Mouse (Mus musculus) G1E (cell line): ENCODE measurements around the gene Klhl42. TPM values are rescaled to one million over a fixed set of nuclear protein-coding genes. Genes with fewer than 3 reads are reported as not detected.
A peak's percentile ranks its signal among the peaks of the same experiment; 100 is the strongest.

Source experiments
- ATAC-seq: 2 replicates; pipeline ENCODE4 v1.8.0; 2016; ENCODE audit warnings: mild to moderate bottlenecking; ENCODE audit not compliant: insufficient number of reproducible peaks, poor library complexity, low FRiP score, severe bottlenecking; ENCODE audit errors: extremely low read depth
- DNase-seq: peaks from one replicate; pipeline ENCODE4 v3.0.0; 2012; ENCODE audit warnings: low spot score
- H3K27me3 ChIP-seq: 2 replicates; pipeline ENCODE4 v1.6.1; 2012; ENCODE audit warnings: mild to moderate bottlenecking, low read length, inconsistent platforms; ENCODE audit not compliant: insufficient read depth
- H3K36me3 ChIP-seq: replicated peaks from 2 replicates; pipeline ENCODE3; 2012; ENCODE audit warnings: mild to moderate bottlenecking, inconsistent platforms
- H3K4me1 ChIP-seq: 2 replicates; pipeline ENCODE4 v1.6.1; 2012; ENCODE audit warnings: low read depth, low read length, inconsistent platforms, mixed read lengths; ENCODE audit not compliant: insufficient read depth
- H3K4me3 ChIP-seq: 2 replicates; pipeline ENCODE4 v1.5.1; 2012; ENCODE audit warnings: low read depth, mild to moderate bottlenecking, inconsistent platforms, low read length, moderate library complexity, mixed read lengths
- H3K9me3 ChIP-seq: replicated peaks from 2 replicates; pipeline ENCODE4 v1.6.1; 2012; ENCODE audit warnings: inconsistent platforms
- CTCF ChIP-seq: IDR thresholded peaks from 2 replicates; pipeline ENCODE4 v1.5.1; 2012; ENCODE audit warnings: low read depth, low read length, inconsistent platforms, mixed read lengths
- GATA1 ChIP-seq: IDR thresholded peaks from 2 replicates; pipeline ENCODE4 v1.6.1; 2012; ENCODE audit warnings: borderline replicate concordance, low read length, inconsistent platforms, mixed read lengths
- GATA2 ChIP-seq: IDR thresholded peaks from 2 replicates; pipeline ENCODE4 v1.6.1; 2012; ENCODE audit warnings: low read depth, low read length, inconsistent platforms, borderline replicate concordance
- POLR2AphosphoS5 ChIP-seq: IDR thresholded peaks from 2 replicates; pipeline ENCODE4 v1.6.1; 2012; ENCODE audit warnings: low read depth, low read length, inconsistent platforms; ENCODE audit not compliant: insufficient replicate concordance
- TAL1 ChIP-seq: conservative IDR thresholded peaks from 2 replicates; pipeline ENCODE4 v1.6.1; 2012; ENCODE audit warnings: low read depth, low read length, inconsistent platforms, mixed read lengths
- polyA plus RNA-seq: library from polyadenylated mRNA; stranded (reverse); fragments of >175 nt; gene quantifications from 2 replicates; pipeline ENCODE4 v1.2.3, GENCODE M21; 2012
- total RNA-seq, 2 experiments: library from RNA; stranded (forward) in 1 of 2; stranded (reverse) in 1 of 2; fragments of 200-1000 nt in 1 of 2; fragments of >200 nt in 1 of 2; fragmentation: Nextera tagmentation in 1 of 2; gene quantifications; 2 replicates each; pipeline ENCODE4 v1.2.3; 2014 to 2017

The Klhl42 gene
- total and polyA plus RNA-seq, 3 experiments = 3.8 to 15.7 (median 8.0) TPM

DNA sequence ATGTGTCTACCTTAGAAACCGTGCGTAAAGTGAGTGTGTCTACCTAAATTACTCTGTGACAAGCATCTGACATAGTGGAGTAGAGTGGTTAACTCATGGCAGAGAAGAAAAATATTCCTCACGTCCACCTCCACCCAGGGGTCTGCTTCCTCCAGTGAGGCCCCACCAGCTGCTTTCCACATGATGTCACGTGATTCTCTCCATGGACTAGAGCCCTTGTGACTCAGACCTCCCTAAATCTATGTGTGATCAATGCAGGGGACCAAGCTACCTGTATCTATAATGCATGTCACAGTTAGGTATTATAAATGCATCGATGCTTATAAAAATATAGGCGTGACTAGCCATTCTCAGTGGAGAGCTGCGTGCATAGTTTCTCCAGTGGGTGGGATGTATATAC, 3.6 kb downstream of the Klhl42 start:
- Histone ChIP-seq H3K9me3 (peaks cover 3% of the 10 kb centered on the region; the same call in 1 of the 2 replicates), H3K27me3 (no peaks in the 10 kb centered on the region), H3K36me3 (peaks cover 72% of the 10 kb centered on the region), H3K4me1 (peaks cover 46% of the 10 kb centered on the region), H3K4me3 (peak overlapping the region; percentile 13; the same call in 1 of the 2 replicates)
- DNase-seq (no peak), ATAC-seq (no peak)
- TF ChIP-seq POLR2AphosphoS5 = no peak
- TF ChIP-seq GATA1 = no peak
- TF ChIP-seq GATA2 = no peak
- no peak for TF ChIP-seq TAL1
- no peak for TF ChIP-seq CTCF

- H3K9me3 ChIP-seq = peaks cover 3% of the 10 kb centered on the region; the same call in 1 of the 2 replicates
- no peak for DNase-seq
- H3K36me3 ChIP-seq = peaks cover 86% of the 10 kb centered on the region
- H3K27me3 ChIP-seq = no peaks in the 10 kb centered on the region
- ATAC-seq = no peak
- no peak overlapping the region for H3K4me3 ChIP-seq
- TF ChIP-seq TAL1 = no peak
- TF ChIP-seq POLR2AphosphoS5 = no peak
- no peak for TF ChIP-seq CTCF
- no peak for TF ChIP-seq GATA2
- no peak for TF ChIP-seq GATA1
- H3K4me1 ChIP-seq = peaks cover 38% of the 10 kb centered on the region
These were observed 4.9 kb downstream of the Klhl42 start for GRCm38 (mm10) chr6:147096109-147096508.

GRCm38 (mm10) chr6:147096934-147097333, 5.8 kb downstream of the Klhl42 start:
- no peak for TF ChIP-seq POLR2AphosphoS5
- TF ChIP-seq GATA2 = no peak
- no peak for TF ChIP-seq CTCF
- no peak for TF ChIP-seq GATA1
- TF ChIP-seq TAL1 = no peak
- peaks cover 34% of the 10 kb centered on the region for H3K4me1 ChIP-seq
- H3K27me3 ChIP-seq = no peaks in the 10 kb centered on the region
- ATAC-seq = no peak
- H3K4me3 ChIP-seq = no peak overlapping the region
- H3K9me3 ChIP-seq = peaks cover 3% of the 10 kb centered on the region; the same call in 1 of the 2 replicates
- no peak for DNase-seq
- peaks cover 94% of the 10 kb centered on the region for H3K36me3 ChIP-seq

- Histone ChIP-seq H3K4me3 (no peak overlapping the region), H3K36me3 (peaks cover 94% of the 10 kb centered on the region), H3K9me3 (peaks cover 3% of the 10 kb centered on the region; the same call in 1 of the 2 replicates), H3K27me3 (no peaks in the 10 kb centered on the region), H3K4me1 (peaks cover 29% of the 10 kb centered on the region)
- no peak for DNase-seq
- no peak for ATAC-seq
- TF ChIP-seq TAL1 (no peak), GATA2 (no peak), GATA1 (no peak), POLR2AphosphoS5 (no peak), CTCF (no peak)
These were observed 6.3 kb downstream of the Klhl42 start for GRCm38 (mm10) chr6:147097346-147097929.

DNA sequence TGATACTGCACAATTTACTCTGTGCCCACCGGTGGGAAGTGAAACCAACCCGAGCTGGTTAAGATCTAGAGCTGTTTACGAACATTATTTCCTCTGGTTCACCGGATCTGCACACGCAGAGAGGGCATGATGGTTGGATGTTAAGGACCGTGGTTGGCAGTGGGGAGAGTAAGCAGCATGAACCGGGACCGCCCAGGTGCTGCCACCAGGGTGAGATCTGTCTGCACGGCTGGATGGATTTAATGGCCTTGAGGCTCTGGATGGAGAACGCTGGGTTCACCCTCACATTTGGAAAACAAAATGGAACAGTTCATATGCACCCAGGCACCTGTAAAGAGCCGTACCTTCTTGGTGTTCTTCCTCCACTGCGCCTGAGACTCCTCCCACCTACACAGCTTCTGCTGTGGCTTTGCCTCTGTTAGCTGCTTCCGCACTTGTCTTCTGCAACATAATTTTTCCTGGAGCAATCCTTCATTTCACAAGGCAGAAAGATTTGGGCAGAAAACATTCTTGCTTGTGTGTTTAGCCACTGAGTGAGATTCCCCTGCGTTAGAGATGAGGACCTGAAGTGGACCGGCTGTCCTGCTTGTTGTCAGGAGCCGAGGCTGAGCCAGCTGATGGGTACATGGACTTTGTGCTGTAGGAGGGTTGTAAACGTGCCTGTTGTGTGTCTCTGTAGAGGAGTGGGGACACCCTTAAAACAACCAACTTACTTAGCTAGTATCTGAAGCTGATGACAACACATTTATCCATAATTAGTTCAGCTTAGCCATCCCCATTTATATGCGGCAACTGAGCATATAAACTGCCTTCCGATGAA, 8.5 kb downstream of the Klhl42 start:
- no peak for TF ChIP-seq GATA2
- no peak for TF ChIP-seq GATA1
- peaks cover 17% of the 10 kb centered on the region for H3K4me1 ChIP-seq
- H3K4me3 ChIP-seq = no peak overlapping the region
- DNase-seq (no peak), ATAC-seq (no peak)
- peaks cover 3% of the 10 kb centered on the region; the same call in 1 of the 2 replicates for H3K9me3 ChIP-seq
- H3K36me3 ChIP-seq = peaks cover 92% of the 10 kb centered on the region
- H3K27me3 ChIP-seq = no peaks in the 10 kb centered on the region

DNA sequence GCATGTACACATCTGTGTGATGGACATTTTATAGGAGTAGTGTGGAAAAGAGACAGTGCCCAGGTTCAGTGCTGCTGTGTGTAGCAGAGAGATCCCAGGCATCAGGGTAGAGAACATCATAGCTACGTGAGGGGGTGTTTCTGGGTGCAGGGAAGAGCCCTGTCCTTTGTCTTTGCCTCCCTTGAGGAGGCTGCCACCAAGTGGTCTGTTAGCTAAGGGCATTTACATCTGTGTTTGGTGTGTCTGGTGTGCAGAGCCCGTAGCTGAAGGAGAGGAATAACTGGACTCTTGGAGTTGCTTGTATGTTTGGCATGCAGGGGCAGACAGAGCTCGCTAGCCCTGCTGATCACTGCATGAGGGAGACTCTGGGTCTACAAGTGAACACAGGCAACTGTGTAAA, 11.1 kb downstream of the Klhl42 start:
- TF ChIP-seq POLR2AphosphoS5 (no peak), TAL1 (no peak), GATA2 (no peak), GATA1 (no peak), CTCF (no peak)
- Histone ChIP-seq H3K27me3 (no peaks in the 10 kb centered on the region), H3K4me3 (no peak overlapping the region), H3K9me3 (no peaks in the 10 kb centered on the region), H3K36me3 (peaks cover 92% of the 10 kb centered on the region), H3K4me1 (peaks cover 20% of the 10 kb centered on the region)
- no peak for DNase-seq
- ATAC-seq = no peak
